Mouse (Mus musculus) neural tube, embryonic 14.5 days (tissue): ENCODE results near the gene Tmem186. TPM values are rescaled to one million over a fixed set of nuclear protein-coding genes. Genes with fewer than 3 reads are reported as not detected.
A peak's percentile ranks its signal among the peaks of the same experiment; 100 is the strongest.

ENCODE experiments used
- ATAC-seq: fragments of 200-750 bp; cut with Nextera tagmentation; 2 replicates; pipeline ENCODE4 v1.8.0; 2017; ENCODE audit warnings: low read depth, mild to moderate bottlenecking, moderate TSS enrichment, moderate library complexity
- H3K27ac ChIP-seq: fragments of 300-500 bp; sonication (generic); 2 replicates; pipeline ENCODE4 v1.5.1; 2014; ENCODE audit warnings: low read depth, mild to moderate bottlenecking, control low read depth, low read length, moderate library complexity, mixed read lengths
- H3K27me3 ChIP-seq: fragments of 300-500 bp; sonication (generic); 2 replicates; pipeline ENCODE4 v1.6.1; 2014; ENCODE audit warnings: low read length; ENCODE audit not compliant: control insufficient read depth, insufficient read depth
- H3K36me3 ChIP-seq: fragments of 300-500 bp; sonication (generic); 2 replicates; pipeline ENCODE4 v1.6.1; 2014; ENCODE audit warnings: low read length, mixed read lengths; ENCODE audit not compliant: control insufficient read depth, insufficient read depth
- H3K4me1 ChIP-seq: fragments of 300-500 bp; sonication (generic); 2 replicates; pipeline ENCODE4 v1.6.1; 2014; ENCODE audit warnings: low read length; ENCODE audit not compliant: control insufficient read depth, insufficient read depth
- H3K4me2 ChIP-seq: fragments of 300-500 bp; sonication (generic); 2 replicates; pipeline ENCODE4 v1.6.1; 2014; ENCODE audit warnings: mild to moderate bottlenecking, low read depth, low read length, control low read depth
- H3K4me3 ChIP-seq: fragments of 300-500 bp; sonication (generic); 2 replicates; pipeline ENCODE4 v1.5.1; 2014; ENCODE audit warnings: low read depth, low read length, control low read depth, mixed read lengths
- H3K9ac ChIP-seq: fragments of 300-500 bp; sonication (generic); replicated peaks from 2 replicates; pipeline ENCODE4 v1.6.1; 2014; ENCODE audit warnings: low read depth, mild to moderate bottlenecking, control low read depth, low read length, mixed read lengths
- H3K9me3 ChIP-seq: fragments of 300-500 bp; sonication (generic); 2 replicates; pipeline ENCODE4 v1.6.1; 2016; ENCODE audit warnings: low read length; ENCODE audit not compliant: control insufficient read depth
- WGBS: fragments of 180-500 bp; shearing (Covaris S2); extraction: QIAGEN DNeasy Blood & Tissue Kit; methylation state at CpG from one replicate; pipeline ENCODE4 v1.1.7; 2014; 5-methylcytosine and 5-hydroxymethylcytosine counted together
- polyA plus RNA-seq: library from polyadenylated mRNA; unstranded; fragments of >200 nt; fragmentation: Nextera tagmentation; extraction: Ambion mirVana; gene quantifications from 2 replicates; pipeline ENCODE4 v1.2.1, GENCODE M21; 2014

Gene Tmem186
- polyA plus RNA-seq, 1 experiment from 2014 or later, result 13.8 TPM

GRCm38 (mm10) chr16:8639466-8640191, 2.1 kb upstream of the Tmem186 start:
- H3K9ac ChIP-seq, result no peak overlapping the region
- H3K27ac ChIP-seq, result no peak overlapping the region
- 94% methylated on average over 11 of the region's 11 CpGs for WGBS
- H3K4me1 ChIP-seq, result peaks cover 15% of the 10 kb centered on the region
- no peak overlapping the region for H3K4me2 ChIP-seq
- H3K27me3 ChIP-seq, result no peaks in the 10 kb centered on the region
- H3K4me3 ChIP-seq, result no peak overlapping the region
- ATAC-seq, result no peak
- H3K36me3 ChIP-seq, result peaks cover 12% of the 10 kb centered on the region; the same call in 1 of the 2 replicates
- H3K9me3 ChIP-seq, result no peaks in the 10 kb centered on the region

GRCm38 (mm10) chr16:8638131-8638530, 619 bp upstream of the Tmem186 start:
- Histone ChIP-seq H3K4me1 (peaks cover 15% of the 10 kb centered on the region), H3K4me3 (peak overlapping the region; percentile 64), H3K9ac (peak overlapping the region; percentile 55), H3K27me3 (no peaks in the 10 kb centered on the region), H3K4me2 (peak overlapping the region; percentile 81), H3K9me3 (no peaks in the 10 kb centered on the region), H3K27ac (peak overlapping the region; percentile 56; the same call in 1 of the 2 replicates), H3K36me3 (0 out of 2 replicates have a peak, but pooled peaks cover 3% of the 10 kb centered on the region)
- no peak for ATAC-seq
- WGBS, result 57% methylated on average over 7 of the region's 7 CpGs

- Histone ChIP-seq H3K4me3 (peak overlapping the region; percentile 64), H3K9me3 (no peaks in the 10 kb centered on the region), H3K27me3 (no peaks in the 10 kb centered on the region), H3K36me3 (no peaks in the 10 kb centered on the region), H3K9ac (peak overlapping the region; percentile 64), H3K4me1 (peaks cover 15% of the 10 kb centered on the region), H3K4me2 (peak overlapping the region; percentile 81), H3K27ac (peak overlapping the region; percentile 72)
- WGBS, result under 1% methylated on average over 13 of the region's 13 CpGs
- peak; percentile 25 for ATAC-seq
Measured at GRCm38 (mm10) chr16:8636867-8637216, 670 bp downstream of the Tmem186 start.

- no peaks in the 10 kb centered on the region for H3K9me3 ChIP-seq
- H3K27me3 ChIP-seq, result no peaks in the 10 kb centered on the region
- WGBS, result 95% methylated on average over 5 of the region's 5 CpGs
- H3K9ac ChIP-seq, result no peak overlapping the region
- no peak overlapping the region for H3K4me2 ChIP-seq
- peaks cover 7% of the 10 kb centered on the region for H3K4me1 ChIP-seq
- ATAC-seq, result no peak
- no peak overlapping the region for H3K4me3 ChIP-seq
- no peaks in the 10 kb centered on the region for H3K36me3 ChIP-seq
- H3K27ac ChIP-seq, result no peak overlapping the region
Measured at GRCm38 (mm10) chr16:8631428-8631827, 6.1 kb downstream of the Tmem186 start.

- Histone ChIP-seq H3K27me3 (no peaks in the 10 kb centered on the region), H3K9ac (no peak overlapping the region), H3K9me3 (no peaks in the 10 kb centered on the region), H3K36me3 (no peaks in the 10 kb centered on the region), H3K4me2 (no peak overlapping the region), H3K4me3 (no peak overlapping the region), H3K4me1 (no peaks in the 10 kb centered on the region), H3K27ac (no peak overlapping the region)
- 85% methylated on average over 2 of the region's 2 CpGs for WGBS
- no peak for ATAC-seq
Measured at GRCm38 (mm10) chr16:8630419-8630818, 7.1 kb downstream of the Tmem186 start.

- no peaks in the 10 kb centered on the region for H3K27me3 ChIP-seq
- ATAC-seq, result no peak
- H3K4me1 ChIP-seq, result no peaks in the 10 kb centered on the region
- no peak overlapping the region for H3K4me3 ChIP-seq
- no peaks in the 10 kb centered on the region for H3K9me3 ChIP-seq
- 76% methylated on average over 16 of the region's 16 CpGs for WGBS
- H3K4me2 ChIP-seq, result no peak overlapping the region
- H3K9ac ChIP-seq, result no peak overlapping the region
- no peak overlapping the region for H3K27ac ChIP-seq
- peaks cover 23% of the 10 kb centered on the region; the same call in 1 of the 2 replicates for H3K36me3 ChIP-seq
Measured at GRCm38 (mm10) chr16:8620315-8621115, 17.0 kb downstream of the Tmem186 start.

- Histone ChIP-seq H3K9ac (no peak overlapping the region), H3K27ac (no peak overlapping the region), H3K9me3 (no peaks in the 10 kb centered on the region), H3K4me3 (no peak overlapping the region), H3K4me1 (no peaks in the 10 kb centered on the region), H3K27me3 (no peaks in the 10 kb centered on the region), H3K36me3 (peaks cover 23% of the 10 kb centered on the region; the same call in 1 of the 2 replicates), H3K4me2 (no peak overlapping the region)
- WGBS, result 12% methylated on average over 10 of the region's 10 CpGs
- no peak for ATAC-seq
Measured at GRCm38 (mm10) chr16:8619659-8620314, 17.7 kb downstream of the Tmem186 start.

GRCm38 (mm10) chr16:8613447-8613846, 24.1 kb downstream of the Tmem186 start:
- no peak for ATAC-seq
- WGBS, result 86% methylated on average over 3 of the region's 3 CpGs
- Histone ChIP-seq H3K27me3 (no peaks in the 10 kb centered on the region), H3K4me2 (no peak overlapping the region), H3K9ac (no peak overlapping the region), H3K9me3 (no peaks in the 10 kb centered on the region), H3K27ac (no peak overlapping the region), H3K4me3 (no peak overlapping the region), H3K4me1 (no peaks in the 10 kb centered on the region), H3K36me3 (peaks cover 48% of the 10 kb centered on the region)

GRCm38 (mm10) chr16:8613039-8613438, 24.5 kb downstream of the Tmem186 start:
- Histone ChIP-seq H3K4me1 (no peaks in the 10 kb centered on the region), H3K36me3 (peaks cover 49% of the 10 kb centered on the region), H3K27ac (no peak overlapping the region), H3K9me3 (no peaks in the 10 kb centered on the region), H3K27me3 (no peaks in the 10 kb centered on the region), H3K4me3 (no peak overlapping the region), H3K9ac (no peak overlapping the region), H3K4me2 (no peak overlapping the region)
- WGBS, result 86% methylated on average over 4 of the region's 4 CpGs
- no peak for ATAC-seq
